Mouse (Mus musculus) Patski (cell line): ENCODE data around the gene Sept9. TPM values are rescaled to one million over a fixed set of nuclear protein-coding genes. Genes with fewer than 3 reads are reported as not detected.

Experiments
- ATAC-seq: fragments of 100-300 bp; one replicate; pipeline ENCODE4 v1.8.0; 2021
- CTCF ChIA-PET: fragments of 350-600 bp; sonication (Branson Sonifier 250); formaldehyde crosslinking; loops from one replicate; lab custom pipeline; 2022; ENCODE audit warnings: inconsistent platforms; lab: Charles Lee
- POLR2A ChIA-PET: fragments of 350-600 bp; sonication (Branson Sonifier 250); formaldehyde crosslinking; loops from one replicate; lab custom pipeline; 2022; ENCODE audit warnings: antibody characterized with exemption, inconsistent platforms; lab: Charles Lee
- DNase-seq: peaks from one replicate; pipeline ENCODE4 v3.0.0-alpha.2; 2011; ENCODE audit warnings: low read depth, low spot score
- H3K27me3 ChIP-seq: fragments of 371-371 bp; one replicate; pipeline ENCODE4 v1.5.1; 2021
- CTCF ChIP-seq: fragments of 100-300 bp; IDR thresholded peaks from one replicate; pipeline ENCODE4 v1.5.1; 2021
- in situ Hi-C: fragments of 300-500 bp; cut with MboI; formaldehyde crosslinking; loops from 3 replicates; pipeline ENCODE4 v1.11.1; 2018; ENCODE audit warnings: low pct_unique_long_range_greater_than_20kb, mixed read lengths
- polyA plus RNA-seq: library from polyadenylated mRNA; unstranded; gene quantifications from one replicate; pipeline ENCODE4 v1.2.3, GENCODE M21; 2021

Gene Sept9
- polyA plus RNA-seq, 1 experiment from 2014 or later, result 87.6 TPM

DNA sequence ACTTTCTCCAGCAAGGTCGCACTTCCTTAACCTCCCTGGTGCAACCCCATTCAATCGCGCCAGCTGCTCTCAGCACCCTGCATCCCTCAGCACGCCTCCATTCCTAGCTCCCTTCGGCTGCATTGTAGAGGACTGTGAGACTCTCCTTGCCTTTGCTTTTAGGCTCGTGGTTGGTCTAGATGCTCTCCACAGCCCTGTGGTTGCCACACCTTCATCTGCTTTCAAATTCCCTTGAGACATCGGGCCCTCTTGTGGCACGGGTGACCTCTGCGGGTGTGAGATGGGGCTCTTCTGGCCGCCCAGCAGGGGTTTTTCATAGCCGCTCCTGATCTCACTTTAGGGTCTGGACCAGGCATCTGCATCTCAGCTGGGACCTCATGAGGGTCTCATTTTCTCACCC, 203.1 kb downstream of the Sept9 start:
- no peaks in the 10 kb centered on the region for H3K27me3 ChIP-seq
- CTCF ChIA-PET, result interaction anchor here (1.0 kb wide), 1 partner anchor 68 kb away, joined by 3 read pairs; no protein-coding TSS in a partner anchor
- DNase-seq, result no peak

GRCm38 (mm10) chr11:117403073-117403472, 203.6 kb downstream of the Sept9 start:
- DNase-seq (no peak), ATAC-seq (no peak)
- ChIA-PET CTCF (interaction anchor here (1.0 kb wide), 1 partner anchor 69 kb away, joined by 3 read pairs; no protein-coding TSS in a partner anchor), POLR2A (no interaction called here)
- TF ChIP-seq CTCF, result no peak
- in situ Hi-C loops, result no loop called here
- H3K27me3 ChIP-seq, result no peaks in the 10 kb centered on the region

More for the DNA sequence above, 203.1 kb downstream of the Sept9 start:
- no peak for ATAC-seq
- POLR2A ChIA-PET, result interaction anchor here (0.8 kb wide), 1 partner anchor 13 kb away, joined by 3 read pairs; no protein-coding TSS in a partner anchor
- TF ChIP-seq CTCF, result no peak
- in situ Hi-C loops, result no loop called here

- no peak for TF ChIP-seq CTCF
- H3K27me3 ChIP-seq, result no peaks in the 10 kb centered on the region
- POLR2A ChIA-PET, result no interaction called here
- in situ Hi-C loops, result no loop called here
- CTCF ChIA-PET, result interaction anchor here (1.8 kb wide), 1 partner anchor 14 kb away, joined by 4 read pairs; no protein-coding TSS in a partner anchor
- no peak for ATAC-seq
- DNase-seq, result no peak
Observed at GRCm38 (mm10) chr11:117403781-117404180, 204.3 kb downstream of the Sept9 start.

- DNase-seq (no peak), ATAC-seq (no peak)
- ChIA-PET POLR2A (no interaction called here), CTCF (no interaction called here)
- TF ChIP-seq CTCF, result no peak
- H3K27me3 ChIP-seq, result no peaks in the 10 kb centered on the region
- in situ Hi-C loops, result no loop called here
Observed at GRCm38 (mm10) chr11:117406711-117407110, 207.2 kb downstream of the Sept9 start.

DNA sequence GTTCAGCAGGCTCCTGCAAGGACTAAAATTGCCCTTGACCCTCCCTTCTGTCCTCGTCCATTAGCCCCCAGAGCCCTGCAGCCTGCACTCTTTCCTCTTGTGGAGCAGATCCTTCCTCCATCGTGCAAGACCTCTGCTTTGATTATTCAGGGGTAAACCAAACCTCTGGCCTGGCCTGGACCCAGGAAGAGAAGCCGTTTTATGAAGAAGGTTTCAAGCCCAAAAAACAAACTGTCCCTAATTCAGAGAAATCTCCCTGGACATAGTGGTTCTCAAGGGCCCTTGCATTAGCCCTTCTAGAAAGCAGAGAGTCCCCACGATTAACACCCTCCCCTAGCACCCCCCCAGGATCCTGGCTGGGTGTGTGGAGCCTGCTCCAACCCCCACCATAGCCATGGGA, 207.7 kb downstream of the Sept9 start:
- in situ Hi-C loops, result no loop called here
- POLR2A ChIA-PET, result no interaction called here
- CTCF ChIA-PET, result no interaction called here
- H3K27me3 ChIP-seq, result no peaks in the 10 kb centered on the region
- no peak for ATAC-seq
- no peak for DNase-seq
- no peak for TF ChIP-seq CTCF

DNA sequence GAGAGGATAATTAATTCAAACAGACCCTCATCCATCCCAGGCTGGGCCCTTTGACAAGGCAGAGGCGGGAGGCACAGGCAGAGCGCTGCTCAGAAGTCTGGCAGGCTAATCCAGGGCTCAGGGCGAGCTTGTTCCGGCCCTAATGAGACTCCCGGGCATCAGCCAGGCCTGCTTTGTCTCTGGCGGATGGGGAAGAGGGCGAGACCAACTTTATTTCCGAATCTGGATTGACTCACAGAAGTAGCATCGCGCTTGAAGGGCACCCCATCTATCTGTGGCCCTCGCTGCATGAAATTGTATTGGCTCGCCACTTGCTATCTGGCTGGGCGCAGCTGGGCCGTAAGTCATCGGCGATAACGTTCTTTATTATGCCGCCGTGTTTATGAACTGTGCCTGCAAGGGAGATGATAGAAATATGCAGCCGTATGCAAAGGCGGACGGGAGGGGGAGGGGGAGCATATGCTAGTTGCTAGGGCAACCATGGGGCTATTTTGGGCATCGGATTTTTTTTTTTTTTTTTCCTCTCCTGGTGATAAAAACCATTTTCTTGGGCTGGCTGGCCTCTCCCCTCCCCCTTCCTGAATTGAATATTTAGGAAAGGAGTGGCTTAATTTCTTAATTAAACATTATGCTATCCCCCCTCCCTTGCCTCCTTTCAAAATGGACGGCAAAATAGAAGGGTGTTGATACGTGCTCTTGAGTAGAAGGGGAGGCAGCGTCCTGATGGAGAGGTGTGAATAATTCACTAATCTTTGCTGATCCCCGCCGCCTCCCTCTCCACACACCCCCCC, 208.4 kb downstream of the Sept9 start:
- ChIA-PET POLR2A (no interaction called here), CTCF (no interaction called here)
- in situ Hi-C loops, result no loop called here
- H3K27me3 ChIP-seq, result no peaks in the 10 kb centered on the region
- no peak for DNase-seq
- no peak for TF ChIP-seq CTCF
- no peak for ATAC-seq

DNA sequence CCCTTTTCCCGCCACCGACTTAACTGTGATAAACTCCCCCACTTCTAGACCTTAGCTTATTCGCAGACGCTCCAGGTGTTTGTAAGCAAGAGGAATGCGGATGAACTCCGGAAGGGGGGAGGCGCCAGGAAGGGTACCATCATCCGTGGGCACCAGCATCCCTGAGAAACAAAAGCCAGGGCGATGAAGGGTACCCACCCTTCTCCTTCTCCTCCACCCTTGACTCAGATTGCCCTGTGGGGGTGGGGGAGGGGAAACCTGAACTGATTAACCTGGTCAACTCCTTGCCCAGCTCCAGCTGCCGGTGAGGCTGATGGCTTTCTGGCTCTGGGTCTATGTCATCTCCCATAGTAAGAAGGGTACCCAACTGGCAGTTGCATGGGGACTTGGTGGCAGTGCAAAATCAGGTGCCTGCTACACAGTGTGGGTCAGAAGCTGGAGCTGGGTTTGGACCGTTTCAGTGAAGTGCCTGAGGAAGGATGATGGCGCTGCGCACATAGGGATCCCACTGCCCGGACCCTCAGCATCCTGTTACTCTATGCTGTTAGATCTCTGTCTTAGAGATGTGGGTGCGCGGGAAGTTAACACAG, 209.1 kb downstream of the Sept9 start:
- POLR2A ChIA-PET, result no interaction called here

GRCm38 (mm10) chr11:117409331-117409730, 209.9 kb downstream of the Sept9 start:
- in situ Hi-C loops, result no loop called here
- TF ChIP-seq CTCF, result no peak
- ChIA-PET POLR2A (no interaction called here), CTCF (no interaction called here)
- no peak for ATAC-seq
- DNase-seq, result no peak
- no peaks in the 10 kb centered on the region for H3K27me3 ChIP-seq

More for the DNA sequence above, 209.1 kb downstream of the Sept9 start:
- no peaks in the 10 kb centered on the region for H3K27me3 ChIP-seq
- in situ Hi-C loops, result no loop called here
- DNase-seq (no peak), ATAC-seq (no peak)
- no peak for TF ChIP-seq CTCF
- CTCF ChIA-PET, result no interaction called here

GRCm38 (mm10) chr11:117410059-117410458, 210.6 kb downstream of the Sept9 start:
- H3K27me3 ChIP-seq, result no peaks in the 10 kb centered on the region
- in situ Hi-C loops, result no loop called here
- ChIA-PET POLR2A (no interaction called here), CTCF (no interaction called here)
- DNase-seq, result no peak
- no peak for TF ChIP-seq CTCF
- no peak for ATAC-seq

- DNase-seq, result no peak
- ATAC-seq, result no peak
- no peak for TF ChIP-seq CTCF
- H3K27me3 ChIP-seq, result no peaks in the 10 kb centered on the region
- CTCF ChIA-PET, result interaction anchor here (1.0 kb wide), 1 partner anchor 18 kb away, joined by 4 read pairs; no protein-coding TSS in a partner anchor
- POLR2A ChIA-PET, result interaction anchor here (0.6 to 0.7 kb wide), 2 partner anchors 19 to 248 kb away, joined by 4 read pairs; no protein-coding TSS in a partner anchor
- in situ Hi-C loops, result no loop called here
Observed at GRCm38 (mm10) chr11:117411663-117412062, 212.2 kb downstream of the Sept9 start.

Other genes starting within 250 kb of the Sept9 start
- gene Sec14l1, start 84.5 kb upstream of the Sept9 start, polyA plus RNA-seq, result 107 TPM